Mouse (Mus musculus) mature B cell (primary cell): ENCODE results near the gene Abca5.
"Not testable (repeated sequence)": the region's sequence is repeated elsewhere in the genome, so short reads cannot be mapped to it uniquely, and the experiment has no call there.

Experiments used
- in situ Hi-C: fragments of 300-500 bp; cut with MboI; formaldehyde crosslinking; loops from 2 replicates; pipeline ENCODE4 v1.14.3; 2019

Abca5 gene

GRCm38 (mm10) chr11:110337289-110338245, at the start of gene Abca5:
Gene Abca5, minus strand, starts transcription at chr11:110337716.
- in situ Hi-C loops: no loop called here

GRCm38 (mm10) chr11:110385487-110385886, 48.0 kb upstream of the Abca5 start:
- in situ Hi-C loops: no loop called here

- in situ Hi-C loops: no loop called here
Observed at GRCm38 (mm10) chr11:110380310-110380668, 42.8 kb upstream of the Abca5 start.

- in situ Hi-C loops: no loop called here
Observed at GRCm38 (mm10) chr11:110379661-110380309, 42.3 kb upstream of the Abca5 start.

- in situ Hi-C loops: no loop called here
Observed at GRCm38 (mm10) chr11:110374036-110374435, 36.5 kb upstream of the Abca5 start.

GRCm38 (mm10) chr11:110372266-110372954, 34.9 kb upstream of the Abca5 start:
- in situ Hi-C loops: no loop called here

GRCm38 (mm10) chr11:110371827-110372226, 34.3 kb upstream of the Abca5 start:
- in situ Hi-C loops: no loop called here

GRCm38 (mm10) chr11:110369312-110370019, 31.9 kb upstream of the Abca5 start:
- in situ Hi-C loops: loop anchor here (5.0 kb wide), 1 partner anchor 113 kb away; no protein-coding TSS in a partner anchor

- in situ Hi-C loops: loop anchor here (5.0 kb wide), 1 partner anchor 115 kb away; no protein-coding TSS in a partner anchor
Observed at GRCm38 (mm10) chr11:110367638-110368037, 30.1 kb upstream of the Abca5 start.

- in situ Hi-C loops: loop anchor here (5.0 kb wide), 1 partner anchor 115 kb away; no protein-coding TSS in a partner anchor
Observed at GRCm38 (mm10) chr11:110366902-110367301, 29.4 kb upstream of the Abca5 start.

GRCm38 (mm10) chr11:110365016-110365415, 27.5 kb upstream of the Abca5 start:
- in situ Hi-C loops: loop anchor here (5.0 kb wide), 1 partner anchor 117 kb away; no protein-coding TSS in a partner anchor

- in situ Hi-C loops: no loop called here
Observed at GRCm38 (mm10) chr11:110357756-110358551, 20.4 kb upstream of the Abca5 start.

GRCm38 (mm10) chr11:110355131-110355530, 17.6 kb upstream of the Abca5 start:
- in situ Hi-C loops: not testable (repeated sequence)

GRCm38 (mm10) chr11:110354261-110354660, 16.7 kb upstream of the Abca5 start:
- in situ Hi-C loops: no loop called here

- in situ Hi-C loops: no loop called here
Observed at GRCm38 (mm10) chr11:110348170-110348569, 10.7 kb upstream of the Abca5 start.

- in situ Hi-C loops: no loop called here
Observed at GRCm38 (mm10) chr11:110347768-110348167, 10.3 kb upstream of the Abca5 start.

GRCm38 (mm10) chr11:110336814-110337288, 665 bp downstream of the Abca5 start:
- in situ Hi-C loops: no loop called here

GRCm38 (mm10) chr11:110330093-110330492, 7.4 kb downstream of the Abca5 start:
- in situ Hi-C loops: no loop called here

GRCm38 (mm10) chr11:110322266-110322665, 15.2 kb downstream of the Abca5 start:
- in situ Hi-C loops: no loop called here

GRCm38 (mm10) chr11:110306475-110307168, 30.9 kb downstream of the Abca5 start:
- in situ Hi-C loops: no loop called here
